Mouse (Mus musculus): ENCODE results near the gene Cfap65. TPM values are rescaled to one million over a fixed set of nuclear protein-coding genes. Genes with fewer than 3 reads are reported as not detected.

Cfap65 gene
- polyA plus RNA-seq, 2 experiments = under 0.01 TPM; not detected in 1

DNA sequence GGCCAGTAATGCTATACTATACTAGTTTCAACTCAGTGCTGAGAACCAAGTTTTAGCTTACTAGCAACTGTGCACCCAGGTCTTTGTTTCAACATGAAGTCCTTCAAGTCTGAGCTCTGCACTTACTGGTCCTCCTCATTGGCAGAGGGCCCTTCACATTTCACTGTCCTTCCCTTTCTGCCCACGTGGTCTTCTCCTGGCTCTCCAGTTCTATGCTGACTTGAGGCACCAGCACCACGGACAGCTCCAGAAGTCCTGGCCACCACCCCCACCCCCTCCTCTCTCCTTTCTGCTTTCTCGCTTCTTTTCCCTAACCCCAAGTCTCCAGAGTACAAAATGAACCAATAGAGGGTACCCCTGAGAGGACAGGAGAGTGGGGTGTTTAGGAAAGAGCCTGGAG lies 4.4 kb upstream of the Cfap65 start:
- ATAC-seq (ENCODE audit: insufficient read depth) (no peak), DNase-seq (ENCODE audit: low read depth in 3 of 3, low spot score in 3 of 3) (no peak)
- H3K9me3 ChIP-seq (ENCODE audit: control insufficient read depth, low read length) = no peaks in the 10 kb centered on the region
- 3% methylated on average over 3 of the region's 3 CpGs for WGBS (ENCODE audit: insufficient replicate concordance)
- H3K36me3 ChIP-seq (replicated peaks; ENCODE audit: control insufficient read depth, insufficient read depth, low read depth) = no peaks in the 10 kb centered on the region
- H3K4me3 ChIP-seq (ENCODE audit: insufficient read depth in 1 of 2, low read depth in 2 of 2, low read length in 2 of 2) = no peak overlapping the region
- TF ChIP-seq EP300 (IDR thresholded peaks at IDR 0.05; ENCODE audit: low read depth) (no peak), CTCF (IDR thresholded peaks at IDR 0.05; ENCODE audit: low read depth) (no peak)
- no peak overlapping the region for H3K4me2 ChIP-seq (ENCODE audit: low read depth)
- no peak overlapping the region for H3K9ac ChIP-seq (replicated peaks)
- H3K27ac ChIP-seq = no peak overlapping the region
- no peaks in the 10 kb centered on the region for H3K27me3 ChIP-seq (ENCODE audit: control insufficient read depth, insufficient read depth, low read length)
- no peaks in the 10 kb centered on the region for H3K4me1 ChIP-seq (replicated peaks; ENCODE audit: control insufficient read depth in 2 of 2, insufficient read depth in 2 of 2, low read length in 1 of 2)

DNA sequence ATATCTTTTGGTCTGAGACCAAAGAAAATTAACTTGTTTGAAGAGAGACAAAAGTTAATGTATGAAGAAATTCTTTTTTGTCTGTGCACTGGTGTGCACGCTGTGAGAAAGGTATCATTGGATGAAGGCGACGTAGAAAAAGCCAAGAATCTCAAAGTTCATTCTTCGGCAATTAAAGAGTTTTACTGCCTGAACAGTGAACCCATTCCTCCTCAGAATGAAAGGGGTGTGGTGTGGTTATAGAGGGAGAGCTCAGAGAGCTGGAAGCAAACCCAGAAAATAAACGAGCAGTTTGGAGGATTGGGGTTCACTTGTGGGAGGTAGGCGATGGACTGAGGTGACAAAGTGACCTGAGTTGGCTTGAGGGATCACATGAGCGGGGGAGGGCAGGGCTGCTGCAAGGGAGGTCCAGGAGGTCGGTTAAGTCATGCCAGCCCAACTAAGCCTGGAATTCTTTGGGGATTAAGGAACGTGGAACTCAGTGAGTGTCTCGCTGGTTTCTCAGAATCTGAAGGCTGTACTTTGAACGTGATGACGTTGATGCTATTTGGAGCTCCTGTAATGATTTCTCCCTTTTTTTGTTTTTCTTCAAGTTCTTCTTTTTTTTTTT lies 927 bp upstream of the Cfap65 start:
- no peak for TF ChIP-seq EP300 (IDR thresholded peaks at IDR 0.05; ENCODE audit: low read depth)
- no peak for TF ChIP-seq CTCF (IDR thresholded peaks at IDR 0.05; ENCODE audit: low read depth)
- no peaks in the 10 kb centered on the region for H3K36me3 ChIP-seq (replicated peaks; ENCODE audit: control insufficient read depth, insufficient read depth, low read depth)
- H3K9ac ChIP-seq (replicated peaks) = no peak overlapping the region
- WGBS (ENCODE audit: insufficient replicate concordance) = 40% methylated on average over 12 of the region's 12 CpGs
- H3K4me2 ChIP-seq (ENCODE audit: low read depth) = no peak overlapping the region
- no peak overlapping the region for H3K4me3 ChIP-seq (ENCODE audit: insufficient read depth in 1 of 2, low read depth in 2 of 2, low read length in 2 of 2)
- no peaks in the 10 kb centered on the region for H3K4me1 ChIP-seq (replicated peaks; ENCODE audit: control insufficient read depth in 2 of 2, insufficient read depth in 2 of 2, low read length in 1 of 2)
- H3K27me3 ChIP-seq (ENCODE audit: control insufficient read depth, insufficient read depth, low read length) = no peaks in the 10 kb centered on the region
- DNase-seq (ENCODE audit: low read depth in 3 of 3, low spot score in 3 of 3) = no peak
- no peak for ATAC-seq (ENCODE audit: insufficient read depth)
- H3K9me3 ChIP-seq (ENCODE audit: control insufficient read depth, low read length) = no peaks in the 10 kb centered on the region
- no peak overlapping the region for H3K27ac ChIP-seq

DNA sequence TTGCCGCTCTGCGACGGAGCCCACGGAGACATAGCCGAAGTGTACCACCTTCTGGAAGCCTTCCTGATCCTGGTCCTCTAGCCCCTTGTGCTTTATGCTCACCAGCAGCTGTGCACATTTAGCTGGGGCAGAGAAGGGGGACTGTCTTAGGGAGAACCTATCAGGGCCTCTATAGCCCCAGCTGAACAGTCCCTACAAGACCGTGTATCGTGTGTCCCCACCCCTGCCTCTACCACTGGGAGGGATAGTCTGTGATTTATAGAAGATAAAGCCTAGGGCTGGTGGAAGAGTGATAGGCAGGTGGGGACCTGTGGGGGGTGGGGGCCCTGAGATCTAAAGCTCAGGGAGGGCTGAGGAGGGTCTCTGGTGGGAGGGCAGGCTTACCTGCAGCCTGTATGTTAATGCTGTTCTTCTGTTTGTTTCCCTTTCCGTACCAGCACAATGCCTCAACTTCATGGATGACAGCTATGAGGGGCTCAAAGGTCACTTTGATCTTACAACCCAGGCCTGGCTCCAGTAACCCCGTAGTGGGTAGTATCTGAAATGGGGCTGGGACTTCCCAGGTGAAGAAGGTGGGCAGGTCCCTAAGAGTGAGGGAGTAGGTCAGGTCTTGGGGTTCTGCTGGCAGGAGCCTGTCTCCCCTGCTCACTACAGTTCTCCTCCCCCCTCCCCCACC lies 7.6 kb downstream of the Cfap65 start:
- Histone ChIP-seq H3K9ac (replicated peaks) (no peak overlapping the region), H3K9me3 (ENCODE audit: control insufficient read depth, low read length) (no peaks in the 10 kb centered on the region), H3K36me3 (replicated peaks; ENCODE audit: control insufficient read depth, insufficient read depth, low read depth) (no peaks in the 10 kb centered on the region), H3K27ac (no peak overlapping the region), H3K4me3 (ENCODE audit: insufficient read depth in 1 of 2, low read depth in 2 of 2, low read length in 2 of 2) (no peak overlapping the region), H3K4me1 (replicated peaks; ENCODE audit: control insufficient read depth in 2 of 2, insufficient read depth in 2 of 2, low read length in 1 of 2) (no peaks in the 10 kb centered on the region), H3K4me2 (ENCODE audit: low read depth) (no peak overlapping the region), H3K27me3 (ENCODE audit: control insufficient read depth, insufficient read depth, low read length) (no peaks in the 10 kb centered on the region)
- DNase-seq (ENCODE audit: low read depth in 3 of 3, low spot score in 3 of 3) (no peak), ATAC-seq (ENCODE audit: insufficient read depth) (no peak)
- 72% methylated on average over 9 of the region's 9 CpGs for WGBS (ENCODE audit: insufficient replicate concordance)
- no peak for TF ChIP-seq CTCF (IDR thresholded peaks at IDR 0.05; ENCODE audit: low read depth)
- TF ChIP-seq EP300 (IDR thresholded peaks at IDR 0.05; ENCODE audit: low read depth) = no peak

DNA sequence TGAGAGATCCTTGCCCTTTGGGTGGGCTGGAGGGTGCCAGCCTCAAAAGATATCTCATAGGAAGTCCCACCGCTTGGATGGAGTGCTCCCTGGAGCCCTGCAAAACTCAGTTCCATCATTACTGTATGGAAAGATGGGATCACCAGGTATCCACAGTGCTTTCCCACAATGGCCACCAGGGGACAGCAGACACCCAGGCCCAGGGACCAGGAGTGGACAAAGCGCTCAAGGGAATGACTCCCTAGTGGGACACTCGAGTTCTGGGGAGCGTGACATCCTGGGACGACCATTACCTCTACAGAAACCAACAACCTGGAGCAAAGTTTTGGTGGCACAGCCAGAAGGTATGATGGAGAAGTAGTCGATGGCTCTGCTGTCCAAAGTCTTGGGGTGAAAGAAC lies 8.7 kb downstream of the Cfap65 start:
- WGBS (ENCODE audit: insufficient replicate concordance) = 34% methylated on average over 6 of the region's 6 CpGs
- Histone ChIP-seq H3K27me3 (ENCODE audit: control insufficient read depth, insufficient read depth, low read length) (no peaks in the 10 kb centered on the region), H3K27ac (no peak overlapping the region), H3K9me3 (ENCODE audit: control insufficient read depth, low read length) (no peaks in the 10 kb centered on the region), H3K4me1 (replicated peaks; ENCODE audit: control insufficient read depth in 2 of 2, insufficient read depth in 2 of 2, low read length in 1 of 2) (no peaks in the 10 kb centered on the region), H3K36me3 (replicated peaks; ENCODE audit: control insufficient read depth, insufficient read depth, low read depth) (no peaks in the 10 kb centered on the region), H3K4me2 (ENCODE audit: low read depth) (no peak overlapping the region), H3K9ac (replicated peaks) (no peak overlapping the region), H3K4me3 (ENCODE audit: insufficient read depth in 1 of 2, low read depth in 2 of 2, low read length in 2 of 2) (no peak overlapping the region)
- no peak for ATAC-seq (ENCODE audit: insufficient read depth)
- DNase-seq (ENCODE audit: low read depth in 3 of 3, low spot score in 3 of 3) = no peak
- TF ChIP-seq EP300 (IDR thresholded peaks at IDR 0.05; ENCODE audit: low read depth) (no peak), CTCF (IDR thresholded peaks at IDR 0.05; ENCODE audit: low read depth) (peak; percentile 89)

DNA sequence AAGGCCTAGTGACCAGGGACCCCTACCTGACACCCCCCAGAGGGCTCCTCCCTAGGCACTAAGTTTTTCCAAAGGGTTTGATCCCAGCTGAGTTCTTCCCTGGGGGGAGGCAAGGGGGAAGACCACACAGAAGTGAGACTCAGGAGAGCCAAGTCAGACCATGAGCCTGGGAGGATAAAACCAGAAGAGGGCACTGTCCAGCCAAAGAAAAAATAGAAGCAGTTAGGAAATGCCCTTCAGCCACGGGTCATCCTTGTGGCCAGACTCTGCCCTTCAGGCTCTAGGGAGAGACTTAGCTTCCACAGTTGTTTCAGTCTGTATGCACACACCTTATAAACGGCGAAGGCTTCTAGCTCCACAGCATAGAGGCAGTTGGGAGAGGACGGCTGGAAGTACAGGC lies 10.9 kb downstream of the Cfap65 start:
- ATAC-seq (ENCODE audit: insufficient read depth) (no peak), DNase-seq (ENCODE audit: low read depth in 3 of 3, low spot score in 3 of 3) (no peak)
- H3K9me3 ChIP-seq (ENCODE audit: control insufficient read depth, low read length) = no peaks in the 10 kb centered on the region
- WGBS (ENCODE audit: insufficient replicate concordance) = 48% methylated on average over 4 of the region's 4 CpGs
- H3K27me3 ChIP-seq (ENCODE audit: control insufficient read depth, insufficient read depth, low read length) = no peaks in the 10 kb centered on the region
- H3K9ac ChIP-seq (replicated peaks) = no peak overlapping the region
- no peak overlapping the region for H3K4me2 ChIP-seq (ENCODE audit: low read depth)
- H3K4me1 ChIP-seq (replicated peaks; ENCODE audit: control insufficient read depth in 2 of 2, insufficient read depth in 2 of 2, low read length in 1 of 2) = no peaks in the 10 kb centered on the region
- H3K4me3 ChIP-seq (ENCODE audit: insufficient read depth in 1 of 2, low read depth in 2 of 2, low read length in 2 of 2) = no peak overlapping the region
- no peak overlapping the region for H3K27ac ChIP-seq
- no peaks in the 10 kb centered on the region for H3K36me3 ChIP-seq (replicated peaks; ENCODE audit: control insufficient read depth, insufficient read depth, low read depth)
- TF ChIP-seq EP300 (IDR thresholded peaks at IDR 0.05; ENCODE audit: low read depth) (no peak), CTCF (IDR thresholded peaks at IDR 0.05; ENCODE audit: low read depth) (no peak)

Measured in liver, embryonic 14.5 days (tissue).